Mouse (Mus musculus): ENCODE results near the gene Tmem259.

DNA sequence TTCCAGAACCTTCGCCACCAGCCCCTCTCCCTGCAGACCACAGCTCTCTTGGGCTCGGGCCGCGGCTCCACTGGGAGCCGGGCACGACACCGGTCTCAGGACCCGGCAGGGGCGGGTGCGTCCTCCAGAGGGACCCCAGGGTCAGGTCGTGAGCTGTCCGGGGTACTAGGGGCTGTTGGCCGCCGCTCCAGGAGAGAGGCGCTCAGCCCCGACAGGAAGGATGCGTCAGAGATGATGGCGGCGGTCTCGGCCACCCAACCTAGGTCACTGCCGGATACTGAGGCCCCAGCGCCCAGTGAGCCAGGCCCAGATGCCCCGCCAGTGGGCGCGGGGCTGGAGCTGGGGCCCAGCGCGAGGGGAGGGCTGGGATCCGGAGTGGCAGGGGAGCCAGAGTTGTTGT, 6.8 kb downstream of the Tmem259 start:
- TF ChIP-seq CTCF (IDR thresholded peaks at IDR 0.05; ENCODE audit: insufficient read depth, low read depth, low read length) (no peak), POLR2A (IDR thresholded peaks at IDR 0.05; ENCODE audit: insufficient read depth, low read depth, low read length) (no peak)

Measured in olfactory bulb, adult 2 months (tissue).